18 mouse cellular contexts compared by ENCODE assay signal in the genomic region with DNA sequence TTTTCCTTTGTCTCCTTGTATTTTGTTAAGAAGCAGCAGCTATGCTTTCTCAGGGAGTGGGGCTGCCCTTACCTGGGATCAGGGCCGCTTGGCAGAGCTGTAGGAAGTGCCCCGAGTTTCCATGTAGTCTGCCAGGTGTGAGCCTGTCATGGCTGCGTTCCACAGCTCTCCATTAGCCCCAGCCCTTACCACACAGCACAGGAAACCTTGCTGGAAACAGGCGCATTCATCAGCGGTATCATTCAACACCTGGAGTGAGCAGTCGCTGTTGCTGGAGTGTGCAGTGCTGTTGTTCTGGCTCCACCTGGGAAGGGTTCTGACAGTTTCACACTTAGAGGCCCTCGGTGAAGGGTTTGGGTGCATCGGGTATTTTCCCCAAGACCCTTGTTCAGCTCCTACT.
"Had no signal": no experiment of that assay in that cellular context is flagged by ENCODE, and none has a peak within 500 bp of the region (broad histone marks: within the 10 kb centered on the region; RNA-seq: fewer than 3 reads in every experiment).

No protein-coding gene starts in this region.

- H3K4me3 ChIP-seq: layer of hippocampus, adult 2 months; left cerebral cortex, adult 2 months; midbrain, embryonic 10.5 days; midbrain, embryonic 13.5 days had no signal

- H3K9me3 ChIP-seq: midbrain, embryonic 10.5 days; midbrain, embryonic 13.5 days had no signal

- H3K4me1 ChIP-seq: midbrain, embryonic 10.5 days had no signal

- H3K36me3 ChIP-seq: midbrain, embryonic 10.5 days; midbrain, embryonic 13.5 days had no signal

- H3K27me3 ChIP-seq: midbrain, embryonic 13.5 days had no signal

- ATAC-seq: intestine, postnatal 0 days; liver, postnatal 0 days; lung, postnatal 0 days had no signal

- H3K27ac ChIP-seq: kidney, postnatal 0 days; layer of hippocampus, adult 2 months; left cerebral cortex, adult 2 months; liver, embryonic 14.5 days; macrophage; midbrain, embryonic 10.5 days; midbrain, embryonic 13.5 days; stomach, postnatal 0 days had no signal

- H3K4me2 ChIP-seq: liver, embryonic 11.5 days; lung, embryonic 14.5 days; midbrain, embryonic 13.5 days had no signal

- DNase-seq: kidney, adult 2 months; kidney, postnatal 25 days; layer of hippocampus, adult 9-11 months; layer of hippocampus, postnatal 36 days; liver, postnatal 0 days; lung, embryonic 14.5 days; thymus, postnatal 25 days had no signal

- H3K9ac ChIP-seq: liver, embryonic 14.5 days; liver, postnatal 0 days; lung, embryonic 14.5 days; midbrain, embryonic 13.5 days had no signal
